In genomic region chr8:109417222-109417621, GRCm38 (mm10) we compare ENCODE assay signal across 8 mouse cellular contexts.
DNase-seq lines count a peak whose midpoint lies in the region; ATAC-seq lines count a peak whose summit lies in the region.

No protein-coding gene starts in this region.

- intact Hi-C loops in left cerebral cortex, postnatal 25 days (cut with DNase I): loop anchor here (2.0 to 5.0 kb wide), 6 partner anchors 56 to 715 kb away; no protein-coding TSS in a partner anchor

- DNase-seq in 416B (ENCODE audit: low read depth): peak; percentile 28
- DNase-seq in R1 (ENCODE audit: low read depth, low spot score): peak; percentile 69
- DNase-seq in embryonic facial prominence, embryonic 11.5 days (ENCODE audit: low spot score): peak; percentile 81
- peak; percentile 79 to 90 for DNase-seq in left cerebral cortex, postnatal 25 days (ENCODE audit: low spot score in 2 of 2)
- no peak for DNase-seq in spleen, adult 12 weeks (ENCODE audit: low spot score)
- DNase-seq in thymus, postnatal 10 days (ENCODE audit: low spot score in 2 of 2): no peak

- H3K36me3 ChIP-seq in embryonic facial prominence, embryonic 11.5 days (replicated peaks; ENCODE audit: control insufficient read depth, insufficient read depth, low read depth, low read length): no peaks in the 10 kb centered on the region
- no peaks in the 10 kb centered on the region for H3K36me3 ChIP-seq in hindbrain, embryonic 16.5 days (ENCODE audit: control insufficient read depth, insufficient read depth, low read length)
- no peaks in the 10 kb centered on the region for H3K36me3 ChIP-seq in neural tube, embryonic 15.5 days

- WGBS in embryonic facial prominence, embryonic 11.5 days: 40% methylated on average over 5 of the region's 5 CpGs
- WGBS in hindbrain, embryonic 16.5 days: 22% methylated on average over 5 of the region's 5 CpGs
- 21% methylated on average over 5 of the region's 5 CpGs for WGBS in neural tube, embryonic 15.5 days

- H3K4me2 ChIP-seq in embryonic facial prominence, embryonic 11.5 days (ENCODE audit: low read depth, low read length): no peak overlapping the region
- peak overlapping the region; percentile 37 for H3K4me2 ChIP-seq in hindbrain, embryonic 16.5 days (ENCODE audit: low read length)
- H3K4me2 ChIP-seq in neural tube, embryonic 15.5 days: peak overlapping the region; percentile 48

- no peaks in the 10 kb centered on the region for H3K9me3 ChIP-seq in embryonic facial prominence, embryonic 11.5 days (replicated peaks; ENCODE audit: control insufficient read depth, low read length)
- H3K9me3 ChIP-seq in hindbrain, embryonic 16.5 days (ENCODE audit: control insufficient read depth, low read length): no peaks in the 10 kb centered on the region
- no peaks in the 10 kb centered on the region for H3K9me3 ChIP-seq in neural tube, embryonic 15.5 days (replicated peaks)

- no peaks in the 10 kb centered on the region for H3K27me3 ChIP-seq in embryonic facial prominence, embryonic 11.5 days (ENCODE audit: control insufficient read depth, insufficient read depth, low read length)
- no peaks in the 10 kb centered on the region for H3K27me3 ChIP-seq in hindbrain, embryonic 16.5 days (replicated peaks; ENCODE audit: control insufficient read depth, insufficient read depth, low read length)
- no peaks in the 10 kb centered on the region for H3K27me3 ChIP-seq in neural tube, embryonic 15.5 days (replicated peaks)

- H3K4me3 ChIP-seq in embryonic facial prominence, embryonic 11.5 days (ENCODE audit: low read depth, low read length): no peak overlapping the region
- H3K4me3 ChIP-seq in hindbrain, embryonic 16.5 days (ENCODE audit: low read length): no peak overlapping the region
- no peak overlapping the region for H3K4me3 ChIP-seq in neural tube, embryonic 15.5 days (replicated peaks)

- no peak overlapping the region for H3K27ac ChIP-seq in embryonic facial prominence, embryonic 11.5 days (replicated peaks; ENCODE audit: low read depth, low read length)
- peak overlapping the region; percentile 79 for H3K27ac ChIP-seq in hindbrain, embryonic 16.5 days (ENCODE audit: low read depth, low read length)
- H3K27ac ChIP-seq in neural tube, embryonic 15.5 days (replicated peaks): peak overlapping the region; percentile 83

- 0 out of 2 replicates have a peak, but pooled peaks have one; percentile 73 for ATAC-seq in embryonic facial prominence, embryonic 11.5 days (replicated peaks; ENCODE audit: insufficient number of reproducible peaks, low FRiP score, low TSS enrichment, low read depth)
- peak; percentile 94 for ATAC-seq in hindbrain, embryonic 16.5 days
- ATAC-seq in neural tube, embryonic 15.5 days (ENCODE audit: low FRiP score): peak; percentile 94

- H3K4me1 ChIP-seq in embryonic facial prominence, embryonic 11.5 days (ENCODE audit: control insufficient read depth, insufficient read depth, low read length): no peaks in the 10 kb centered on the region
- peaks cover 17% of the 10 kb centered on the region for H3K4me1 ChIP-seq in hindbrain, embryonic 16.5 days (ENCODE audit: control insufficient read depth, insufficient read depth, low read depth, low read length)
- peaks cover 37% of the 10 kb centered on the region for H3K4me1 ChIP-seq in neural tube, embryonic 15.5 days

- no peak overlapping the region for H3K9ac ChIP-seq in embryonic facial prominence, embryonic 11.5 days (replicated peaks; ENCODE audit: low read length)
- peak overlapping the region; percentile 33; the same call in 1 of the 2 replicates for H3K9ac ChIP-seq in hindbrain, embryonic 16.5 days (ENCODE audit: low read depth, low read length)
- no peak overlapping the region for H3K9ac ChIP-seq in neural tube, embryonic 15.5 days (replicated peaks)

Comparison
In these comparisons a context has a peak if more than half of its experiments do, and no peak if none do; other contexts are left out.
1. DNase-seq: peak in 416B (single experiment), R1 (single experiment), embryonic facial prominence, embryonic 11.5 days (single experiment) and left cerebral cortex, postnatal 25 days (2 of 2); none in spleen, adult 12 weeks (single experiment) and thymus, postnatal 10 days (0 of 2).
2. Peak in every context shown above with its lines, with median percentiles within 50 percentile points of each other: ATAC-seq.